Mouse (Mus musculus): ENCODE data around the gene Rbm19. TPM values are rescaled to one million over a fixed set of nuclear protein-coding genes. Genes with fewer than 3 reads are reported as not detected.

Rbm19 gene
- polyA plus RNA-seq, 1 experiment from 2014 or later: 21.9 TPM

- Histone ChIP-seq H3K9me3 (ENCODE audit: control insufficient read depth, low read length) (no peaks in the 10 kb centered on the region), H3K4me1 (ENCODE audit: control insufficient read depth, insufficient read depth, low read depth, low read length) (peaks cover 38% of the 10 kb centered on the region), H3K4me2 (ENCODE audit: low read length) (no peak overlapping the region), H3K4me3 (ENCODE audit: low read length) (no peak overlapping the region), H3K27ac (ENCODE audit: low read depth, low read length) (peak overlapping the region; percentile 9; the same call in 1 of the 2 replicates), H3K36me3 (ENCODE audit: control insufficient read depth, insufficient read depth, low read length) (no peaks in the 10 kb centered on the region), H3K9ac (ENCODE audit: low read depth, low read length) (peak overlapping the region; percentile 7; the same call in 1 of the 2 replicates), H3K27me3 (replicated peaks; ENCODE audit: control insufficient read depth, insufficient read depth, low read length) (no peaks in the 10 kb centered on the region)
- WGBS: 63% methylated on average over 10 of the region's 10 CpGs
- ATAC-seq: peak; percentile 18; the same call in 1 of the 2 replicates
Observed at GRCm38 (mm10) chr5:120197813-120198387, 81.6 kb downstream of the Rbm19 start.

- ATAC-seq: no peak
- WGBS: 86% methylated on average over 7 of the region's 7 CpGs
- no peak overlapping the region for H3K4me2 ChIP-seq (ENCODE audit: low read length)
- H3K36me3 ChIP-seq (ENCODE audit: control insufficient read depth, insufficient read depth, low read length): no peaks in the 10 kb centered on the region
- no peak overlapping the region for H3K4me3 ChIP-seq (ENCODE audit: low read length)
- H3K27ac ChIP-seq (ENCODE audit: low read depth, low read length): no peak overlapping the region
- no peaks in the 10 kb centered on the region for H3K27me3 ChIP-seq (replicated peaks; ENCODE audit: control insufficient read depth, insufficient read depth, low read length)
- H3K9ac ChIP-seq (ENCODE audit: low read depth, low read length): no peak overlapping the region
- H3K4me1 ChIP-seq (ENCODE audit: control insufficient read depth, insufficient read depth, low read depth, low read length): peaks cover 20% of the 10 kb centered on the region
- no peaks in the 10 kb centered on the region for H3K9me3 ChIP-seq (ENCODE audit: control insufficient read depth, low read length)
Observed at GRCm38 (mm10) chr5:120199865-120200264, 83.6 kb downstream of the Rbm19 start.

GRCm38 (mm10) chr5:120204316-120204715 is 88.1 kb downstream of the Rbm19 start:
- H3K27me3 ChIP-seq (replicated peaks; ENCODE audit: control insufficient read depth, insufficient read depth, low read length): no peaks in the 10 kb centered on the region
- WGBS: 82% methylated on average over 3 of the region's 3 CpGs
- no peak overlapping the region for H3K27ac ChIP-seq (ENCODE audit: low read depth, low read length)
- H3K4me1 ChIP-seq (ENCODE audit: control insufficient read depth, insufficient read depth, low read depth, low read length): peaks cover 18% of the 10 kb centered on the region
- no peak overlapping the region for H3K4me3 ChIP-seq (ENCODE audit: low read length)
- no peaks in the 10 kb centered on the region for H3K36me3 ChIP-seq (ENCODE audit: control insufficient read depth, insufficient read depth, low read length)
- no peaks in the 10 kb centered on the region for H3K9me3 ChIP-seq (ENCODE audit: control insufficient read depth, low read length)
- H3K4me2 ChIP-seq (ENCODE audit: low read length): no peak overlapping the region
- no peak for ATAC-seq
- H3K9ac ChIP-seq (ENCODE audit: low read depth, low read length): no peak overlapping the region

- H3K27ac ChIP-seq (ENCODE audit: low read depth, low read length): peak overlapping the region; percentile 42
- H3K9me3 ChIP-seq (ENCODE audit: control insufficient read depth, low read length): no peaks in the 10 kb centered on the region
- no peak overlapping the region for H3K4me3 ChIP-seq (ENCODE audit: low read length)
- WGBS: 26% methylated on average over 12 of the region's 12 CpGs
- H3K9ac ChIP-seq (ENCODE audit: low read depth, low read length): peak overlapping the region; percentile 27; the same call in 1 of the 2 replicates
- H3K27me3 ChIP-seq (replicated peaks; ENCODE audit: control insufficient read depth, insufficient read depth, low read length): no peaks in the 10 kb centered on the region
- ATAC-seq: 0 out of 2 replicates have a peak, but pooled peaks have one; percentile 49
- peaks cover 28% of the 10 kb centered on the region for H3K4me1 ChIP-seq (ENCODE audit: control insufficient read depth, insufficient read depth, low read depth, low read length)
- H3K4me2 ChIP-seq (ENCODE audit: low read length): no peak overlapping the region
- no peaks in the 10 kb centered on the region for H3K36me3 ChIP-seq (ENCODE audit: control insufficient read depth, insufficient read depth, low read length)
Observed at GRCm38 (mm10) chr5:120206313-120206943, 90.2 kb downstream of the Rbm19 start.

GRCm38 (mm10) chr5:120207492-120207891 is 91.2 kb downstream of the Rbm19 start:
- no peaks in the 10 kb centered on the region for H3K36me3 ChIP-seq (ENCODE audit: control insufficient read depth, insufficient read depth, low read length)
- no peak overlapping the region for H3K4me3 ChIP-seq (ENCODE audit: low read length)
- ATAC-seq: no peak
- H3K9me3 ChIP-seq (ENCODE audit: control insufficient read depth, low read length): no peaks in the 10 kb centered on the region
- no peaks in the 10 kb centered on the region for H3K27me3 ChIP-seq (replicated peaks; ENCODE audit: control insufficient read depth, insufficient read depth, low read length)
- no peak overlapping the region for H3K9ac ChIP-seq (ENCODE audit: low read depth, low read length)
- no peak overlapping the region for H3K4me2 ChIP-seq (ENCODE audit: low read length)
- no peak overlapping the region for H3K27ac ChIP-seq (ENCODE audit: low read depth, low read length)
- peaks cover 28% of the 10 kb centered on the region for H3K4me1 ChIP-seq (ENCODE audit: control insufficient read depth, insufficient read depth, low read depth, low read length)
- 74% methylated on average over 4 of the region's 4 CpGs for WGBS

- peaks cover 29% of the 10 kb centered on the region for H3K4me1 ChIP-seq (ENCODE audit: control insufficient read depth, insufficient read depth, low read depth, low read length)
- no peaks in the 10 kb centered on the region for H3K36me3 ChIP-seq (ENCODE audit: control insufficient read depth, insufficient read depth, low read length)
- ATAC-seq: no peak
- 4% methylated on average over 11 of the region's 11 CpGs for WGBS
- H3K4me3 ChIP-seq (ENCODE audit: low read length): no peak overlapping the region
- H3K27me3 ChIP-seq (replicated peaks; ENCODE audit: control insufficient read depth, insufficient read depth, low read length): no peaks in the 10 kb centered on the region
- peak overlapping the region; percentile 35; the same call in 1 of the 2 replicates for H3K9ac ChIP-seq (ENCODE audit: low read depth, low read length)
- peak overlapping the region; percentile 48; the same call in 1 of the 2 replicates for H3K27ac ChIP-seq (ENCODE audit: low read depth, low read length)
- no peaks in the 10 kb centered on the region for H3K9me3 ChIP-seq (ENCODE audit: control insufficient read depth, low read length)
- H3K4me2 ChIP-seq (ENCODE audit: low read length): peak overlapping the region; percentile 37
Observed at GRCm38 (mm10) chr5:120210668-120211067, 94.4 kb downstream of the Rbm19 start.

- WGBS: 10% methylated on average over 17 of the region's 17 CpGs
- Histone ChIP-seq H3K27ac (ENCODE audit: low read depth, low read length) (peak overlapping the region; percentile 48; the same call in 1 of the 2 replicates), H3K4me1 (ENCODE audit: control insufficient read depth, insufficient read depth, low read depth, low read length) (peaks cover 24% of the 10 kb centered on the region), H3K9me3 (ENCODE audit: control insufficient read depth, low read length) (no peaks in the 10 kb centered on the region), H3K27me3 (replicated peaks; ENCODE audit: control insufficient read depth, insufficient read depth, low read length) (no peaks in the 10 kb centered on the region), H3K36me3 (ENCODE audit: control insufficient read depth, insufficient read depth, low read length) (no peaks in the 10 kb centered on the region), H3K9ac (ENCODE audit: low read depth, low read length) (peak overlapping the region; percentile 35; the same call in 1 of the 2 replicates), H3K4me3 (ENCODE audit: low read length) (peak overlapping the region; percentile 6; the same call in 1 of the 2 replicates), H3K4me2 (ENCODE audit: low read length) (peak overlapping the region; percentile 37)
- ATAC-seq: no peak
Observed at GRCm38 (mm10) chr5:120211182-120211581, 94.9 kb downstream of the Rbm19 start.

- Histone ChIP-seq H3K9me3 (ENCODE audit: control insufficient read depth, low read length) (no peaks in the 10 kb centered on the region), H3K27me3 (replicated peaks; ENCODE audit: control insufficient read depth, insufficient read depth, low read length) (no peaks in the 10 kb centered on the region), H3K27ac (ENCODE audit: low read depth, low read length) (no peak overlapping the region), H3K4me2 (ENCODE audit: low read length) (no peak overlapping the region), H3K4me1 (ENCODE audit: control insufficient read depth, insufficient read depth, low read depth, low read length) (peaks cover 13% of the 10 kb centered on the region), H3K36me3 (ENCODE audit: control insufficient read depth, insufficient read depth, low read length) (no peaks in the 10 kb centered on the region), H3K9ac (ENCODE audit: low read depth, low read length) (no peak overlapping the region), H3K4me3 (ENCODE audit: low read length) (no peak overlapping the region)
- no peak for ATAC-seq
- WGBS: 78% methylated on average over 3 of the region's 3 CpGs
Observed at GRCm38 (mm10) chr5:120214511-120214910, 98.2 kb downstream of the Rbm19 start.

GRCm38 (mm10) chr5:120221216-120221615 is 105.0 kb downstream of the Rbm19 start:
- no peaks in the 10 kb centered on the region for H3K36me3 ChIP-seq (ENCODE audit: control insufficient read depth, insufficient read depth, low read length)
- H3K27me3 ChIP-seq (replicated peaks; ENCODE audit: control insufficient read depth, insufficient read depth, low read length): no peaks in the 10 kb centered on the region; the same call in none of the 2 replicates
- peaks cover 7% of the 10 kb centered on the region for H3K4me1 ChIP-seq (ENCODE audit: control insufficient read depth, insufficient read depth, low read depth, low read length)
- no peak for ATAC-seq
- H3K4me2 ChIP-seq (ENCODE audit: low read length): no peak overlapping the region
- 20% methylated on average over 4 of the region's 4 CpGs for WGBS
- no peak overlapping the region for H3K27ac ChIP-seq (ENCODE audit: low read depth, low read length)
- H3K4me3 ChIP-seq (ENCODE audit: low read length): no peak overlapping the region
- no peak overlapping the region for H3K9ac ChIP-seq (ENCODE audit: low read depth, low read length)
- H3K9me3 ChIP-seq (ENCODE audit: control insufficient read depth, low read length): no peaks in the 10 kb centered on the region

Measured in hindbrain, embryonic 16.5 days (tissue).